Mouse (Mus musculus): ENCODE measurements at regions not wholly inside any gene's neighbourhood (a gene's known extent, or its start where the extent isn't known, plus 50 kb on each side); places are given as distances from the start of the nearest gene placed in this dataset.

- TF ChIP-seq CTCF (IDR thresholded peaks at IDR 0.05; ENCODE audit: borderline replicate concordance, extremely low read depth, insufficient read depth, insufficient read length) = no peak
- no peak for TF ChIP-seq POLR2A (IDR thresholded peaks at IDR 0.05; ENCODE audit: borderline replicate concordance, extremely low read depth, insufficient read depth, insufficient read length, poor library complexity, severe bottlenecking)
Measured at GRCm38 (mm10) chr2:51045626-51046025, 103.3 kb downstream of the Rnd3 start.

Measured in brain, embryonic 14.5 days (tissue).